Mouse (Mus musculus): Measurements from ENCODE around the gene Cfd. TPM values are rescaled to one million over a fixed set of nuclear protein-coding genes. Genes with fewer than 3 reads are reported as not detected.
A peak's percentile ranks its signal among the peaks of the same experiment; 100 is the strongest.

Gene Cfd
- polyA plus RNA-seq, 1 experiment from 2014 or later, result not detected

DNA sequence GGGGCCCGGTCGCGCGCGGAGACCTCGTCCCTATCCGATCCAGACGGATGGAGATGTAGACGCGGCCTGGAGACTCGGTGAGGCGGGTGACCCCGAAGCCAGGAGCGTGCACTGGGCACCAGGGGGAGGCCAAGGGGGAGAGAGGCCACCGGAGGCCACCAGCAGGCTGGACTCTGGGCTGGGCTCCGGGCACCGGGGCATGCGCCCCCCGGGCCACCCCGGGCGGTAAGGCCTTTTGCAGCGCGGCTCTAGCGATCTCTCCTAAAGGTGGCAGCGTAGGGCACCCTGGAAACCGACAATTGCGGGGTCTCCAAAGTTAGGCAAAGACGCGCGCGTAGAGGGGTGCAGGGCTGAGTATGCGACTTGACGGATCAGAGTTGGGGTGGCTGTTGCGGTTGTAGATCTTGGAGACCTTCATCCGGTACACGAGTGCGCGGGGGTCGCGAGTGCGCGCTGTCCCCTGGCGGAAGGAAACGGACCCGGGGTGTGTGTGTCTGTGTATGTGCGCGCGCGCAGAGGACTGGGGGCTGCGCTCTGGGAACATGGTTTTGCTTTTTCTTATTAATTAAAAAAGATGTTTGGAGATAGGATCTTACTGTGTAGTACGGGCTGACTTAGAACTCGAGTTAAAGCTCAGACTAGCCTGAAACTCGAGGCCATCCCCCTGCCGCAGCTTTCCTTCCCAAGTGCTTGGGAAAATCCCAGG lies 36.8 kb downstream of the Cfd start:
- peak overlapping the region; percentile 87 for H3K9ac ChIP-seq (ENCODE audit: low read depth, low read length)
- under 1% methylated on average over 54 of the region's 54 CpGs for WGBS (ENCODE audit: insufficient replicate concordance)
- no peaks in the 10 kb centered on the region for H3K36me3 ChIP-seq (ENCODE audit: control insufficient read depth, insufficient read depth)
- peaks cover 39% of the 10 kb centered on the region for H3K4me1 ChIP-seq (ENCODE audit: control insufficient read depth, low read depth, low read length)
- peak overlapping the region; percentile 88 for H3K27ac ChIP-seq (ENCODE audit: low read length)
- H3K4me2 ChIP-seq (ENCODE audit: low read depth, low read length), result peak overlapping the region; percentile 91
- peaks cover 9% of the 10 kb centered on the region for H3K27me3 ChIP-seq (ENCODE audit: control insufficient read depth, insufficient read depth, low read depth, low read length)
- ATAC-seq (ENCODE audit: low read depth), result peak; percentile 17
- H3K9me3 ChIP-seq (replicated peaks; ENCODE audit: control insufficient read depth, low read length), result no peaks in the 10 kb centered on the region
- H3K4me3 ChIP-seq (ENCODE audit: low read depth, low read length), result peak overlapping the region; percentile 84

DNA sequence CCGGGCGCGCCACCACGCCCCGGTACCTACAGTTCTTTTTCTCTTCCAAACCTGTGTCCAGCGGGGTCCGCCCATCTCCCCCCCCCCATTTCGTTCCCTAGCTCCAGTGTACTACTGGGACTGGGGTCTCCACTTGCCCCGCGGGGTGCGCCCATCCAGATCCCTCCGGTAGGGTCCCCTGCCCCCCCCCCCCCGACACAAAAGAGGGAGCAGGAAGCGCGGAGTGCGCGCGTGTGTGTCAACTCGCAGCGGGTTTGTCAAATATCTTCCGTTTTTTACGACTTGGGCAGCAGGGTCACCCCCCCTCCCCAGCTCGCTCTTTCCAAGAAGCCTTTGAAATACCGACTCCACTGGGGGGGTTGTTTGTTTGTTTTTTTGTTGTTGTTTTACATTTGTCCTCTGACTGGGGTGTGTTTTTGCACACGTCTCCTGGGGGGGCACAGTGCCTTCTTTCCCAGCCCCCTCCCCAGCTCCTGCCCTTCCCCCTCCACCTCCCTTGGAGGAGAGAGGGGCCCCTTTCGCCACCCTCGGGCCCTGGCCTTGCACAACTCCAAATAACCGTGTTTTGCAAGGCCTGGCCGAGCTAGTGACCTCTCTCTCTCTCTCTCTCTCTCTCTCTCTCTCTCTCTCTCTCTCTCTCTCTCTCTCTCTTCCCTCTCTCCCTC lies 37.5 kb downstream of the Cfd start:
- Histone ChIP-seq H3K36me3 (ENCODE audit: control insufficient read depth, insufficient read depth) (no peaks in the 10 kb centered on the region), H3K4me2 (ENCODE audit: low read depth, low read length) (peak overlapping the region; percentile 91), H3K4me3 (ENCODE audit: low read depth, low read length) (peak overlapping the region; percentile 84), H3K27ac (ENCODE audit: low read length) (peak overlapping the region; percentile 88), H3K9me3 (replicated peaks; ENCODE audit: control insufficient read depth, low read length) (no peaks in the 10 kb centered on the region), H3K27me3 (ENCODE audit: control insufficient read depth, insufficient read depth, low read depth, low read length) (peaks cover 3% of the 10 kb centered on the region; the same call in 1 of the 2 replicates), H3K9ac (ENCODE audit: low read depth, low read length) (peak overlapping the region; percentile 87), H3K4me1 (ENCODE audit: control insufficient read depth, low read depth, low read length) (peaks cover 46% of the 10 kb centered on the region)
- 2% methylated on average over 29 of the region's 29 CpGs for WGBS (ENCODE audit: insufficient replicate concordance)
- no peak for ATAC-seq (ENCODE audit: low read depth)

DNA sequence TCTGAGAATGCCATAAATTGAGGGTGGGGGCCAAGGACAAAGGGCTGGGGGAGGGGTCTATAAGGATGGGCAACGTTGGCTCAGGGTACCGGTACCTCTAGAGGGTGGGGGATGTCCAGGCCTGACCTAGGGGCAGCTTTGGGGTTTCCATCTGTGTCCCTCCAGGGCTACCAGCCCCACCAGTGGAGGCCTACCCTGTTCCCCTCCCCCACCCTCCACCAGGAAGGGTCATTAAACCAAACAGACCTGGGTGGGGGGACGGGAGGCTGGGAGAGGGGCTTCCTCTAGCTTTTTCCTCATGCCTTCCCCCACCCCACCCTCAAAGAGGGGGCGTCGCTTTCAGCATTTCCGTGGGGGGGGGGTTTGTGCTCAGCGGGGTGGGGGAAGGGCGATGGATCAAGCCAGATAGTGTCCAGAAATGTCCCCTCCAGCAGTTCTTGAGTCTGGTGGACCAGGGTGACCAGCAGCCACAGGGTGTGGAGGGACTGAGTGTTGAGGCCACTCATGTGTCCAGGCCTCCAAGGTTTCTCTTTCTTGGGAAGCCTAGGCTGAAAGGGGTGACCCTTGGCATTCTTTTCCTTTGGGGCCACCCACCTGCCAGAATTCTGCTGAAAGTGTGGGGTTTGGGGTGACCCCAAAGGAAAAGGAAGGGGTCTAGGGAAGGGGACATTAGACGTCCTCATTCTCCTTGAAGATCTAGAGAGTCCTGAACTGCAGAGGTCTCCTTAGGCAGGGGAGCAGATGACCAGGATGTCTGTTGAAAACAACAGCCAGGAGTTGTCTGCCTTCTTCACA lies 38.5 kb downstream of the Cfd start:
- Histone ChIP-seq H3K4me2 (ENCODE audit: low read depth, low read length) (peak overlapping the region; percentile 40), H3K4me1 (ENCODE audit: control insufficient read depth, low read depth, low read length) (peaks cover 55% of the 10 kb centered on the region), H3K4me3 (ENCODE audit: low read depth, low read length) (peak overlapping the region; percentile 84), H3K9me3 (replicated peaks; ENCODE audit: control insufficient read depth, low read length) (no peaks in the 10 kb centered on the region), H3K36me3 (ENCODE audit: control insufficient read depth, insufficient read depth) (no peaks in the 10 kb centered on the region), H3K27ac (ENCODE audit: low read length) (peak overlapping the region; percentile 31), H3K9ac (ENCODE audit: low read depth, low read length) (peak overlapping the region; percentile 32; the same call in 1 of the 2 replicates), H3K27me3 (ENCODE audit: control insufficient read depth, insufficient read depth, low read depth, low read length) (no peaks in the 10 kb centered on the region)
- WGBS (ENCODE audit: insufficient replicate concordance), result 26% methylated on average over 8 of the region's 9 CpGs
- no peak for ATAC-seq (ENCODE audit: low read depth)

DNA sequence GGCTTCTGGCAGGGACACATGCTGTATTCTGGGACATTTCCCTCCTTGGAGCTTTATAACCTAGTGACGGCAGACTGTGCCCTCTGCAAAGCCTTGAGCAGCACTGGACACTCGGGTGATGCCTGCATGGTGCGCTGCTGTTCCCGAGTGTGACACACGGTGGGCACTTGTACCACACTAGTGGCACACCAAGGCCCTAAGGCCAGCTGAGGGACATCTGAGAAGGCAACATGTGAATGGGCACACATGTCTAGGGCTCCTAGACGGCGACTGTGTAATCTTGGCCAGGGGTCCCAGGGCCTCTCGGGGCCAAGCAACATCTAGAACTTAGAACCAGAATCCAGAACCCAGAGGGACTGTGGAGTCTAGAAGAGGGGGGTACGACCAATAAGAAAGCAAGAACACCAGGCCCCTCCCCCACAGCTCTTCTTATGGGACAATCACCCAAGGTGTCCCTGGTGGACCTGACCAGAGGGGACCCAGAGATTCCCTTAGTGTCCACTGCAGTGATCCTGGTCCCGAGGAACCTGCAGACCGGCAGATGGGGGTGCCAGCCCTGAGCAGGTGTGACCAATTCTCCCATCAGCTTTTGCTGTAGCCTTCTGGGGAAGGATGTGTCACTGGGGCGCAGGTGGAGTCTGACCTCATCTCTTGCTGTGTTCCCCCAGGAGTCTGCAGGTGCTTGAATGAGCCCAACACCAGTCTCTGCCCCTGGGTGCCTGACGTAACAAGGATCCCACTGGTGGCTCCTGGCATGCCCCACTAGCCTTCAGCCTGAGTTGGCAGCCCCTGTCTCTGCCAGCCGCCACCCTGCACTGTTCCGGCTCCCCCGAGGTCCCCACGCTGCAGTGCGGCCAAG lies 39.5 kb downstream of the Cfd start:
- no peak overlapping the region for H3K4me2 ChIP-seq (ENCODE audit: low read depth, low read length)
- H3K27me3 ChIP-seq (ENCODE audit: control insufficient read depth, insufficient read depth, low read depth, low read length), result no peaks in the 10 kb centered on the region
- H3K9me3 ChIP-seq (replicated peaks; ENCODE audit: control insufficient read depth, low read length), result no peaks in the 10 kb centered on the region
- no peak for ATAC-seq (ENCODE audit: low read depth)
- no peak overlapping the region for H3K27ac ChIP-seq (ENCODE audit: low read length)
- no peak overlapping the region for H3K4me3 ChIP-seq (ENCODE audit: low read depth, low read length)
- peaks cover 64% of the 10 kb centered on the region for H3K4me1 ChIP-seq (ENCODE audit: control insufficient read depth, low read depth, low read length)
- WGBS (ENCODE audit: insufficient replicate concordance), result 81% methylated on average over 18 of the region's 18 CpGs
- no peaks in the 10 kb centered on the region for H3K36me3 ChIP-seq (ENCODE audit: control insufficient read depth, insufficient read depth)
- H3K9ac ChIP-seq (ENCODE audit: low read depth, low read length), result no peak overlapping the region

DNA sequence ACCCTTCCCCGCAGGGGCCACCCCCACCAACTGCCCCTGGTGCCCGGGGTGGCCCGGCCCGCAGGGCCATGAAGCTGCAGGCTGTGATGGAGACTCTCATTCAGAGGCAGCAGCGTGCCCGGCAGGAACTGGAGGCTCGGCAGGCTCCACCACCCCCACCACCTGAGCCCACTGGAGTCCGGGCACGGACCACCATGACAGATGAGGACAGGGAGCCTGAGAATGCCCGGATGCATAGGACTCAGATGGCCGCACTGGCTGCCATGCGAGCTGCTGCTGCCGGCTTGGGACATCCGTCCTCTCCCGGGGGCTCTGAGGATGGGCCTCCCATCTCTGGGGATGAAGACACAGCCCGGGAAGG lies 40.2 kb downstream of the Cfd start:
- Histone ChIP-seq H3K9ac (ENCODE audit: low read depth, low read length) (no peak overlapping the region), H3K4me2 (ENCODE audit: low read depth, low read length) (no peak overlapping the region), H3K27me3 (ENCODE audit: control insufficient read depth, insufficient read depth, low read depth, low read length) (no peaks in the 10 kb centered on the region), H3K4me3 (ENCODE audit: low read depth, low read length) (no peak overlapping the region), H3K27ac (ENCODE audit: low read length) (no peak overlapping the region), H3K36me3 (ENCODE audit: control insufficient read depth, insufficient read depth) (no peaks in the 10 kb centered on the region), H3K9me3 (replicated peaks; ENCODE audit: control insufficient read depth, low read length) (no peaks in the 10 kb centered on the region), H3K4me1 (ENCODE audit: control insufficient read depth, low read depth, low read length) (peaks cover 62% of the 10 kb centered on the region)
- no peak for ATAC-seq (ENCODE audit: low read depth)
- WGBS (ENCODE audit: insufficient replicate concordance), result 83% methylated on average over 16 of the region's 16 CpGs

DNA sequence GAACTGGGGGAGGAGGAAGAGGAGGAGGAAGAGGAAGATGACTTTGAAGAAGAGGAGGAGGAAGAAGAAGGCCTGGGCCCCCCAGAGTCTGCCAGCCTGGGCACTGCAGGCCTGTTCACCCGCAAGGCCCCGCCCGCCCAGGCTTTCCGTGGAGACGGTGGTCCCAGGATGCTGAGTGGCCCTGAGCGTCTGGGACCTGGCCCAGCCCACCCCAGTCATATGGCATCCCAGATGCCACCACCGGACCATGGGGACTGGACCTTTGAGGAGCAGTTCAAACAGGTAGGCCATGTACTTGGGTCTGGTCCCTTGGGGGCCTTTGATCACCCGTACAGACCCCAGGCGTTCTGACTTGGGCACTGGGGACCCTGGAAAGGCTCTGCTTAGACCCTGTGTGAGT lies 41.1 kb downstream of the Cfd start:
- Histone ChIP-seq H3K4me2 (ENCODE audit: low read depth, low read length) (no peak overlapping the region), H3K9ac (ENCODE audit: low read depth, low read length) (no peak overlapping the region), H3K9me3 (replicated peaks; ENCODE audit: control insufficient read depth, low read length) (no peaks in the 10 kb centered on the region), H3K36me3 (ENCODE audit: control insufficient read depth, insufficient read depth) (no peaks in the 10 kb centered on the region), H3K4me3 (ENCODE audit: low read depth, low read length) (no peak overlapping the region), H3K27me3 (ENCODE audit: control insufficient read depth, insufficient read depth, low read depth, low read length) (no peaks in the 10 kb centered on the region), H3K27ac (ENCODE audit: low read length) (no peak overlapping the region), H3K4me1 (ENCODE audit: control insufficient read depth, low read depth, low read length) (peaks cover 59% of the 10 kb centered on the region)
- no peak for ATAC-seq (ENCODE audit: low read depth)
- WGBS (ENCODE audit: insufficient replicate concordance), result 67% methylated on average over 9 of the region's 9 CpGs

DNA sequence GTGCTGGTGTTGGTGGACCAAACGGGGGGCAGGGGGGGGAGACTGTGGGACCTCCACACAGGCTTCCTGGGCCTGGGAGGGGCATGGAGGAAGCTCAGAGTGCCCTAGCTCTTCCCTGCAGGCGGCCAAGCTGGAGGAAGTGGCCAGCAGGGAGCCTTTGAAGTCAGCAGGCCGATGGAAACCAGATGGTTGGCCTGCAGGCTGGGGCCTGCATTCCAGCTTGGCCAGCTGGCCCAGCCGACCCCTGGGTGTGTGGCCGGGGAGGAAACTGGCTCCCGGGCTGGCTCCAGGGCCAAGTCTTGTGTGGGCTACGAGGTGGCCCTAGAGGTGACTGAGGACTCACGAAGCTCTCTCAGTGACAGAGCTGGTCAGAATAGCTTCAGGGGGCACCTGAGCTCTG lies 42.1 kb downstream of the Cfd start:
- WGBS (ENCODE audit: insufficient replicate concordance), result 58% methylated on average over 8 of the region's 8 CpGs
- Histone ChIP-seq H3K4me3 (ENCODE audit: low read depth, low read length) (no peak overlapping the region), H3K27me3 (ENCODE audit: control insufficient read depth, insufficient read depth, low read depth, low read length) (no peaks in the 10 kb centered on the region), H3K4me2 (ENCODE audit: low read depth, low read length) (no peak overlapping the region), H3K36me3 (ENCODE audit: control insufficient read depth, insufficient read depth) (no peaks in the 10 kb centered on the region), H3K9ac (ENCODE audit: low read depth, low read length) (peak overlapping the region; percentile 9; the same call in 1 of the 2 replicates), H3K4me1 (ENCODE audit: control insufficient read depth, low read depth, low read length) (peaks cover 66% of the 10 kb centered on the region), H3K9me3 (replicated peaks; ENCODE audit: control insufficient read depth, low read length) (no peaks in the 10 kb centered on the region), H3K27ac (ENCODE audit: low read length) (peak overlapping the region; percentile 16; the same call in 1 of the 2 replicates)
- no peak for ATAC-seq (ENCODE audit: low read depth)

DNA sequence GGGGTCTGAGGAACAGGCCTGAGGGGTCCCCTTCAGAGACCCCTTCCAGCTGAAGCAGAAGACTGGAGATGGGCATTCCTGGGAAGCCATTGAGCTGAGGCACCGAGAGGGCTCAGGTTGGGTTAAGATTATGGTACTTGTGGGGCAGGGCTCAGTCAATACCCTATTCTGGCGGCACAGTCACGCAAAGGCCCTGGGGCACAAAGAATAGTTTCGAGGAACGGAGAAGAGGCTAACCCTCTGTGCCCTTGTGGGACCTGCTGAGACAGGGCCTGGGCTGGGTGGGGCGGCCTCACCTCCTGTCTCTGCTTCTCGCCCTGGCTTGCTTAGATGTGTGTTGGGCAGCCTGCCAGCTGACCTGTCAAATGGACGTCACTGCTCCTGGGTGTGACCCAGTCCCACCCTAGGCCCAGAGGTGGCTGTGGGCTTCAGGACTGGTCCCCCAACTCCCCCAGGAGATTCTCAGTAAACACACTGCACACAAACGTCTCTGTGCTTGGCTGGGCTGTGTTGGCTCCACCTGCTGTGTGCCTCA lies 42.6 kb downstream of the Cfd start:
- H3K4me2 ChIP-seq (ENCODE audit: low read depth, low read length), result no peak overlapping the region
- H3K36me3 ChIP-seq (ENCODE audit: control insufficient read depth, insufficient read depth), result no peaks in the 10 kb centered on the region
- no peak for ATAC-seq (ENCODE audit: low read depth)
- peak overlapping the region; percentile 9; the same call in 1 of the 2 replicates for H3K9ac ChIP-seq (ENCODE audit: low read depth, low read length)
- H3K27ac ChIP-seq (ENCODE audit: low read length), result no peak overlapping the region
- no peaks in the 10 kb centered on the region for H3K27me3 ChIP-seq (ENCODE audit: control insufficient read depth, insufficient read depth, low read depth, low read length)
- whole genome bisulfite sequencing (ENCODE audit: insufficient replicate concordance), result 63% methylated on average over 9 of the region's 9 CpGs
- H3K4me3 ChIP-seq (ENCODE audit: low read depth, low read length), result no peak overlapping the region
- H3K9me3 ChIP-seq (replicated peaks; ENCODE audit: control insufficient read depth, low read length), result no peaks in the 10 kb centered on the region
- H3K4me1 ChIP-seq (ENCODE audit: control insufficient read depth, low read depth, low read length), result peaks cover 66% of the 10 kb centered on the region
